Mouse (Mus musculus) myocyte (in vitro differentiated cells): ENCODE measurements around the gene Rnf183. TPM values are rescaled to one million over a fixed set of nuclear protein-coding genes. Genes with fewer than 3 reads are reported as not detected.

Experiments used
- H3K27me3 ChIP-seq: one replicate; pipeline ENCODE4 v1.6.1; 2011; ENCODE audit not compliant: control insufficient read depth, insufficient read depth, insufficient read length
- H3K36me3 ChIP-seq: one replicate; pipeline ENCODE4 v1.6.1; 2011; ENCODE audit not compliant: control insufficient read depth, insufficient read depth
- H3K4me2 ChIP-seq: one replicate; pipeline ENCODE4 v1.6.1; 2011; ENCODE audit warnings: low read depth, control low read depth
- H3K4me3 ChIP-seq: one replicate; pipeline ENCODE4 v1.5.1; 2011; ENCODE audit warnings: mild to moderate bottlenecking, control low read depth, moderate library complexity
- H3K79me2 ChIP-seq: one replicate; pipeline ENCODE4 v1.6.1; 2011; ENCODE audit not compliant: control insufficient read depth, insufficient read depth
- H3ac ChIP-seq: one replicate; pipeline ENCODE4 v1.6.1; 2011; ENCODE audit not compliant: control insufficient read depth, insufficient read length
- CEBPB ChIP-seq: IDR thresholded peaks from 2 replicates; pipeline ENCODE4 v1.6.1; 2011; ENCODE audit warnings: mild to moderate bottlenecking, moderate library complexity; ENCODE audit not compliant: poor library complexity, insufficient read depth, severe bottlenecking
- E2F4 ChIP-seq: IDR thresholded peaks from one replicate; pipeline ENCODE4 v1.6.1; 2011; ENCODE audit warnings: mild to moderate bottlenecking, control low read depth, moderate library complexity; ENCODE audit not compliant: insufficient read depth
- MAX ChIP-seq: IDR thresholded peaks from one replicate; pipeline ENCODE4 v1.6.1; 2011; ENCODE audit warnings: low read depth, mild to moderate bottlenecking, control low read depth
- MYOD1 ChIP-seq, 3 experiments: IDR thresholded peaks; one replicate each; pipeline ENCODE4 v1.6.1; 2011; ENCODE audit warnings: control low read depth in 2 of 3, low read depth in 2 of 3, mild to moderate bottlenecking in 2 of 3, moderate library complexity in 1 of 3; ENCODE audit not compliant: insufficient read length in 2 of 3, control insufficient read depth in 1 of 3
- MYOG ChIP-seq, 3 experiments: IDR thresholded peaks; one replicate each; pipeline ENCODE4 v1.6.1; 2011; ENCODE audit warnings: control low read depth in 2 of 3, low read depth in 2 of 3, mild to moderate bottlenecking in 2 of 3; ENCODE audit not compliant: insufficient read length in 2 of 3, control insufficient read depth in 1 of 3, insufficient read depth in 1 of 3
- POLR2A ChIP-seq: IDR thresholded peaks from one replicate; pipeline ENCODE4 v1.6.1; 2011; ENCODE audit warnings: low read depth, mild to moderate bottlenecking, control low read depth, moderate library complexity; ENCODE audit not compliant: insufficient read length
- POLR2AphosphoS2 ChIP-seq: IDR thresholded peaks from one replicate; pipeline ENCODE4 v1.6.1; 2011; ENCODE audit warnings: low read depth, control low read depth; ENCODE audit not compliant: insufficient read length
- REST ChIP-seq: IDR thresholded peaks from one replicate; pipeline ENCODE4 v1.6.1; 2011; ENCODE audit warnings: mild to moderate bottlenecking, control low read depth, moderate library complexity; ENCODE audit not compliant: insufficient read depth, insufficient read length
- SRF ChIP-seq: IDR thresholded peaks from one replicate; pipeline ENCODE4 v1.6.1; 2011; ENCODE audit warnings: low read depth; ENCODE audit not compliant: control insufficient read depth, insufficient read length
- TCF12 ChIP-seq: IDR thresholded peaks from one replicate; pipeline ENCODE4 v1.6.1; 2011; ENCODE audit warnings: mild to moderate bottlenecking, control low read depth; ENCODE audit not compliant: poor library complexity, insufficient read depth, severe bottlenecking
- TCF3 ChIP-seq: IDR thresholded peaks from one replicate; pipeline ENCODE4 v1.6.1; 2011; ENCODE audit warnings: low read depth, control low read depth; ENCODE audit not compliant: insufficient read length
- USF1 ChIP-seq: IDR thresholded peaks from one replicate; pipeline ENCODE4 v1.6.1; 2011; ENCODE audit warnings: low read depth, mild to moderate bottlenecking, control low read depth, moderate library complexity
- polyA plus RNA-seq: library from polyadenylated mRNA; unstranded; fragments of >200 nt; fragmentation: generic; extraction: Trizol; gene quantifications from one replicate; pipeline ENCODE4 v1.2.1, GENCODE M21; 2012; ENCODE audit warnings: missing spikeins

Gene Rnf183
- polyA plus RNA-seq, 1 experiment: not detected

DNA sequence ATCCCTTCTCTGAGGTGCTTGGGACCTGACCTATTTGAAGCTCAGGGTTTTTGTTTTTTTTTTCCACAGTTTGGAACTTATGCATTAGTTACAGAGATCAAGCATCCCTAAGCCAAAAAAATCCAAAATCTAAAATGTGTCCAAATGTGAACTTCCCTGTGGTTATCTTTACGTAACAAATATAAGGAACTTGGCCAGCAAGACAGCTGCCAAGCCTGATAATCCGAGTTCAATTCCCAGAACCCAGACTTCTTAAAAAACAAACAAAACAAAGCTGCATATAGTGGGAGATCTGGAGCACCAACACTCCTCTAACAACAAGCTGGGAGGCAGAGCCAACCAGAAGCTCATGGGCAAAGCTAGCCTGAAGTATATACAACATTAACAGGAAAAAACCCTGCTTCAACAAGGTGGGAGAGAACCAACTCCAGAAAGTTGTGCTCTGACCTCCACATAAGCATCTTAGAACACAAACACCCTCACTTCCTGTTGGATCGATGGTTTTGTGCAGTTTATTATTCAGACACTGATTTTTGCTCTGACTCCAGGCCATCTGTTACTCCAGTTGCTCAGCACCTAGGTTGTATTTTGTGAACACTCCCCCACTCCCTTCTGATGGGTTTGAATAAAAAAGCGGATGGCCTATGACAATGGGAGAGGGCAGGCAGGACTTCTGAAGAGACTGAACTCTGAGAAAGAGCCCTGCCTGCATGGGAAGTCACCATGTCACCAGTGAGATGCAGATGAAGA, 37.3 kb downstream of the Rnf183 start:
- Histone ChIP-seq H3K4me3 (no peak overlapping the region), H3K79me2 (peaks cover 16% of the 10 kb centered on the region), H3ac (no peak overlapping the region), H3K4me2 (no peak overlapping the region), H3K36me3 (peaks cover 56% of the 10 kb centered on the region), H3K27me3 (no peaks in the 10 kb centered on the region)
- no peak for TF ChIP-seq USF1
- TF ChIP-seq POLR2A: no peak
- no peak for TF ChIP-seq MYOG (IDR thresholded peaks at IDR 0.05; ENCODE audit: control insufficient read depth in 1 of 3, insufficient read depth in 1 of 3, insufficient read length in 2 of 3, low read depth in 2 of 3)
- TF ChIP-seq CEBPB: no peak
- no peak for TF ChIP-seq SRF
- TF ChIP-seq TCF12: no peak
- no peak for TF ChIP-seq REST
- no peak for TF ChIP-seq MYOD1 (IDR thresholded peaks at IDR 0.05; ENCODE audit: control insufficient read depth in 1 of 3, insufficient read length in 2 of 3, low read depth in 2 of 3)
- TF ChIP-seq POLR2AphosphoS2: no peak
- TF ChIP-seq MAX: no peak
- TF ChIP-seq TCF3: no peak
- no peak for TF ChIP-seq E2F4

DNA sequence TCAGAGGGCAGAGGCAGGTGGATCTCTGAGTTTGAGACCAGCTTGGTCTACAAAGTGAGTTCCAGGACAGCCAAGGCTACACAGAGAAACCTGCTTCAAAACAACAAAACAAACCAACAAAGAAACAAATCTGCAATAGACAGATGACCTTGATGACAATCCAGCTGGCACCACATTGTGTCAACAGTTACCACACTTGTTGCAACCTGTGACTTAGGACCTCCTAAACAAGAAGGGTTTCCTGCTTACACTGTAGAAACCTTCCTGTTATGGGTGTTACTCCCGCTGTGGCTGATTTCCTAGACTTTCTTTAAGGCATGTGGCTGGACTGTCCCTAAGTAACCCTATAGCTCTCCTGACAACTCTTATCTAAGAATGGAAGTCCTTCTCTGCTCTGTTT, 39.2 kb downstream of the Rnf183 start:
- no peak overlapping the region for H3K4me3 ChIP-seq
- TF ChIP-seq E2F4 (no peak), CEBPB (no peak), SRF (no peak), POLR2A (no peak), MYOG (IDR thresholded peaks at IDR 0.05; ENCODE audit: control insufficient read depth in 1 of 3, insufficient read depth in 1 of 3, insufficient read length in 2 of 3, low read depth in 2 of 3) (no peak), POLR2AphosphoS2 (no peak), TCF3 (no peak), REST (no peak), TCF12 (no peak), MYOD1 (IDR thresholded peaks at IDR 0.05; ENCODE audit: control insufficient read depth in 1 of 3, insufficient read length in 2 of 3, low read depth in 2 of 3) (no peak), MAX (no peak), USF1 (no peak)
- H3ac ChIP-seq: no peak overlapping the region
- H3K36me3 ChIP-seq: peaks cover 45% of the 10 kb centered on the region
- no peak overlapping the region for H3K4me2 ChIP-seq
- H3K79me2 ChIP-seq: peaks cover 13% of the 10 kb centered on the region
- H3K27me3 ChIP-seq: no peaks in the 10 kb centered on the region

DNA sequence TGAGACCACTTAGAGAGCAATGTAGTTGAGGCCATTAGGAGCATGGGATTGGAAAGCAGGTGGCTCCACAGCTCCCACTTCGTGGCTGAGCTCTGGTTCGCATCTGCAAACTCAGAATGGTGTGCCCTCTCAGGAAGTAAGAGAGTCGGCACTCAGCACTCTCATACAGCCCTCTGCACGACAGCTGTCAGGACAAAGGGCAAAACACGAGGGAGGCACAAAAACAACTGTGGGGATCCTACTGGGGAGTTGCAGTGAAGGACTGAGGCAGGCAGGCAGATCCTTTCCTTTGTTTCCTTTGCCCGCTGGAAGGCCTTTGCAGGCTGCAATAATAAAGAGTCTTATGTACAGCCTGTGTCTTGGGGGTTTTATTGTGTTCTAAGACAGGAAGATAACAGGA, 41.6 kb downstream of the Rnf183 start:
- Histone ChIP-seq H3K4me2 (no peak overlapping the region), H3K27me3 (no peaks in the 10 kb centered on the region), H3K36me3 (peaks cover 47% of the 10 kb centered on the region), H3ac (no peak overlapping the region), H3K4me3 (no peak overlapping the region), H3K79me2 (peaks cover 13% of the 10 kb centered on the region)
- TF ChIP-seq POLR2AphosphoS2 (peak; percentile 55), MYOG (IDR thresholded peaks at IDR 0.05; ENCODE audit: control insufficient read depth in 1 of 3, insufficient read depth in 1 of 3, insufficient read length in 2 of 3, low read depth in 2 of 3) (no peak)

DNA sequence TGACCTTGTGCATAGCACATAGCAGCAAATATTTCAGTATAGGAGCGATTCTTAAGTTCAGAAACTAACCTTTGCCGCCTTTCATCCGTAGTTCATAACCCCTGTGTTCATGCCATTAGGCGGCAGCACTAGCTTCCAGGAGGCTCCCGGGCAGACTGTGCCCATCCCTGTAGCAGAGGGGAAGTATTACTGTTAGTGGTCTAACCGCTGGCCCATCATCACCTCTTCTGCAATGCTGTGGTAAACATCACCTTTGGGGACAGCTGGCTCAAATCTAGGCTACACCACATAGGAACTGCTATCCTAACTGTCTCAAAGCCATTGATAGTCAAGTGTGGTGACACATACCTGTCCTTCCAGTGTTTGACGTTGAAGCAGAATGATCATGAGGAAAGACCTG, 43.2 kb downstream of the Rnf183 start:
- Histone ChIP-seq H3K4me3 (no peak overlapping the region), H3K4me2 (no peak overlapping the region), H3K27me3 (no peaks in the 10 kb centered on the region), H3K36me3 (peaks cover 39% of the 10 kb centered on the region), H3ac (no peak overlapping the region), H3K79me2 (peaks cover 5% of the 10 kb centered on the region)
- TF ChIP-seq TCF12 (no peak), POLR2AphosphoS2 (peak; percentile 16)

DNA sequence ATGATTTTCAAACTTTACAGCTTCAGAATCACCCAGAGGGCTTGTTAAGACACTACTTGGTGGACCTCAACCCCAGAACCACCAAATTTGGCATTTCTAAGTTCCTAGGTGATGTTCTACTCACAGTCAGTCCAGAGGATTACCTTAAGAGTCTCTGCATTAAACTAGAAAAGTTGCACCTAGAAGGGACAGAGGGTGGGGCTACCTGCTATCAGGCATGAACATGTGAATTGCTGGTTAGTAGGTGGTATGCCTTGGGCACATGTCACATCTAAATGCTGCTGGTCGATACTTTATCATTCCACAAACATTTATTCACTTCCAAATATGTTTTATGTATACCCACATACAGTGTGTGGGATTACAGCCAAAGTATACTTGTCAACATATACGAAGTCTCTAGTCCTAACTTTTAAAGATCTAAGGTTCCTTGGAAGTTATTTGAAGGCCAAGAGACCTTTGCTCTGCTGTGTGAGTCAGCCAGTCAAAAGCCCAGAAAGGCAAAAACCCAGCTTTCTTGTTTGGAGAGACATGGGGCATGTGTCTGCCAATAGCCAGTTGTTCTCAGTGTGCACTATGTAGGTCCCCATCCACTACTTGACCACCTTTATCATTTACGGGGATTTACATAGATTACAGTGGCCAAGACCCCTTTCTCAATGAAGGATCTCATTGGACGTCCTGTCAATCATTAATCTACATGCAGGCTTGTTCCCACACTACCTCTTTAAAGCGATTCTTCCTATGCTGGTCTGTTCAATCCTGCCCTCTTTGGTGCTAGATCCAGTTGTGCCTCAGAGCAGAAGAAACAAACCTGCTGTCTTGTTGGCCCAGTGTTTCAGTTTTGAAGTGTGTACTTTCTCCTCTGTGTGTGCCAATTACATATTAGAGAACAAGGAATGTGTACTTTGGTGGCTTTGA, 45.2 kb downstream of the Rnf183 start:
- Histone ChIP-seq H3ac (no peak overlapping the region), H3K36me3 (peaks cover 22% of the 10 kb centered on the region), H3K27me3 (no peaks in the 10 kb centered on the region), H3K79me2 (no peaks in the 10 kb centered on the region), H3K4me2 (no peak overlapping the region), H3K4me3 (no peak overlapping the region)
- TF ChIP-seq POLR2AphosphoS2 (no peak), SRF (no peak), MYOG (IDR thresholded peaks at IDR 0.05; ENCODE audit: control insufficient read depth in 1 of 3, insufficient read depth in 1 of 3, insufficient read length in 2 of 3, low read depth in 2 of 3) (no peak), TCF3 (no peak), MAX (no peak), POLR2A (no peak), E2F4 (no peak), CEBPB (no peak), MYOD1 (IDR thresholded peaks at IDR 0.05; ENCODE audit: control insufficient read depth in 1 of 3, insufficient read length in 2 of 3, low read depth in 2 of 3) (no peak)
